Mouse (Mus musculus) heart, embryonic 13.5 days (tissue): Measurements from ENCODE around the gene Csf2rb. TPM values are rescaled to one million over a fixed set of nuclear protein-coding genes. Genes with fewer than 3 reads are reported as not detected.
"Not testable (repeated sequence)": the region's sequence is repeated elsewhere in the genome, so short reads cannot be mapped to it uniquely, and the experiment has no call there.

Experiments used
- ATAC-seq: fragments of 200-750 bp; cut with Nextera tagmentation; 2 replicates; pipeline ENCODE4 v1.8.0; 2017; ENCODE audit warnings: moderate TSS enrichment; ENCODE audit not compliant: insufficient number of reproducible peaks, low FRiP score, low TSS enrichment; ENCODE audit errors: extremely low read depth
- H3K27ac ChIP-seq: fragments of 300-500 bp; sonication (generic); replicated peaks from 2 replicates; pipeline ENCODE4 v1.5.1; 2015; ENCODE audit warnings: moderate library complexity, mild to moderate bottlenecking, inconsistent platforms
- H3K27me3 ChIP-seq: fragments of 300-500 bp; sonication (generic); replicated peaks from 2 replicates; pipeline ENCODE4 v1.6.1; 2015; ENCODE audit warnings: mild to moderate bottlenecking, inconsistent platforms
- H3K36me3 ChIP-seq: fragments of 300-500 bp; sonication (generic); 2 replicates; pipeline ENCODE4 v1.6.1; 2015; ENCODE audit warnings: mild to moderate bottlenecking, inconsistent platforms
- H3K4me1 ChIP-seq: fragments of 300-500 bp; sonication (generic); 2 replicates; pipeline ENCODE4 v1.6.1; 2015; ENCODE audit warnings: inconsistent platforms
- H3K4me2 ChIP-seq: fragments of 300-500 bp; sonication (generic); 2 replicates; pipeline ENCODE4 v1.6.1; 2015; ENCODE audit warnings: inconsistent platforms, mild to moderate bottlenecking, moderate library complexity
- H3K4me3 ChIP-seq: fragments of 300-500 bp; sonication (generic); 2 replicates; pipeline ENCODE4 v1.5.1; 2015; ENCODE audit warnings: moderate library complexity, mild to moderate bottlenecking, inconsistent platforms
- H3K9ac ChIP-seq: fragments of 300-500 bp; sonication (generic); 2 replicates; pipeline ENCODE4 v1.6.1; 2015; ENCODE audit warnings: inconsistent platforms, mild to moderate bottlenecking, moderate library complexity
- H3K9me3 ChIP-seq: fragments of 300-500 bp; sonication (generic); 2 replicates; pipeline ENCODE4 v1.6.1; 2016; ENCODE audit warnings: inconsistent platforms
- WGBS: fragments of 180-500 bp; shearing (Covaris S2); methylation state at CpG from one replicate; pipeline ENCODE4 v1.1.7; 2015; ENCODE audit warnings: mixed read lengths; 5-methylcytosine and 5-hydroxymethylcytosine counted together
- polyA plus RNA-seq: library from polyadenylated mRNA; unstranded; fragments of >200 nt; fragmentation: Nextera tagmentation; extraction: Ambion mirVana; gene quantifications from 2 replicates; pipeline ENCODE4 v1.2.1, GENCODE M21; 2015

The Csf2rb gene
- polyA plus RNA-seq, 1 experiment from 2014 or later, result 1.3 TPM

GRCm38 (mm10) chr15:78327753-78328341 is 2.3 kb downstream of the Csf2rb start:
- not testable (repeated sequence) for H3K36me3 ChIP-seq, H3K27ac ChIP-seq, H3K27me3 ChIP-seq, H3K9ac ChIP-seq, ATAC-seq, H3K4me2 ChIP-seq, H3K4me3 ChIP-seq, H3K9me3 ChIP-seq, H3K4me1 ChIP-seq
- WGBS, result 77% methylated on average over 6 of the region's 6 CpGs

GRCm38 (mm10) chr15:78328520-78329097 is 3.1 kb downstream of the Csf2rb start:
- H3K4me3 ChIP-seq, result no peak overlapping the region
- no peak overlapping the region for H3K9ac ChIP-seq
- ATAC-seq, result no peak
- H3K4me2 ChIP-seq, result no peak overlapping the region
- no peaks in the 10 kb centered on the region for H3K4me1 ChIP-seq
- H3K27me3 ChIP-seq, result peaks cover 9% of the 10 kb centered on the region; the same call in 1 of the 2 replicates
- WGBS, result 87% methylated on average over 3 of the region's 3 CpGs
- no peaks in the 10 kb centered on the region for H3K9me3 ChIP-seq
- no peaks in the 10 kb centered on the region for H3K36me3 ChIP-seq
- no peak overlapping the region for H3K27ac ChIP-seq

DNA sequence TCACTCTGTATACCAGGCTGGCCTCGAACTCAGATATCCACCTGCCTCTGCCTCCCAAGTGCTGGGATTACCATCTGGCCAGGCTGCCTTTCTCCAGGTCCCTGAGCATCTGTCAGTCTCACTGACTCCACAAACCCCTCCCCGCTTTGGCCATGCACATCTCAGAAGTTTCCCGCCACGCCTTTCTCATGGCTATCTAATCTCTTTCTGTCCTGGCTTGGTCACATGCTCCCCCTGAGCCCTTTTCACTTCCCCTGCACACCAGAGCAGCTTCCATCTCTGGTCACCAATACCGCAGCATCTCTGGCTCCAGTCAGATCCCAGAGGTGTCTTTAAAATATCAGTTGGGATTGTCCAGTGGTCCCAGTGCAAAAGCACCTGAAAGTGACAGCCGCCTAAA is 4.4 kb downstream of the Csf2rb start:
- not testable (repeated sequence) for H3K27me3 ChIP-seq, H3K4me3 ChIP-seq, H3K9me3 ChIP-seq, H3K9ac ChIP-seq, H3K4me2 ChIP-seq, H3K36me3 ChIP-seq, H3K4me1 ChIP-seq, H3K27ac ChIP-seq
- 32% methylated on average over 6 of the region's 6 CpGs for WGBS
- ATAC-seq, result peak; percentile 51; the same call in 1 of the 2 replicates

DNA sequence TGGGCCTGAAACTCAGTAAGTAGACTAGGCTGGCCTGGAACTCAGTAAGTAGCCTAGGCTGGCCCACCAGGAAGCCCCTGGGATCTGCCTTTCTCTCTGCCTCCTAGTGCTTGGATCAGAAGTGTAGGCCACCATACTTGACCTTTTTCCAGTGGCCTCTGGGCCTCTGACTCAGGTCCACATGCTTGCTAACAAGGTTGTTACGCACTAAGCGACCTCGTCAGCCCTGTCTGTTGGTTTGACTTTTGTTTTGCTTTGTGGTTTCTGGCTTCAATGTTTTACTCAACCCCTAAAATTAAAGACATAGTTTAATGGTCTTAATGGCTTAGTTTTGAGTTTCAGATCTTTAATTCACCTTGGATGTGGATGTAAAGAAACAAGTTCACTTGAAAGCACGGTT is 5.2 kb downstream of the Csf2rb start:
- no peak for ATAC-seq
- WGBS, result 84% methylated on average over 4 of the region's 4 CpGs

DNA sequence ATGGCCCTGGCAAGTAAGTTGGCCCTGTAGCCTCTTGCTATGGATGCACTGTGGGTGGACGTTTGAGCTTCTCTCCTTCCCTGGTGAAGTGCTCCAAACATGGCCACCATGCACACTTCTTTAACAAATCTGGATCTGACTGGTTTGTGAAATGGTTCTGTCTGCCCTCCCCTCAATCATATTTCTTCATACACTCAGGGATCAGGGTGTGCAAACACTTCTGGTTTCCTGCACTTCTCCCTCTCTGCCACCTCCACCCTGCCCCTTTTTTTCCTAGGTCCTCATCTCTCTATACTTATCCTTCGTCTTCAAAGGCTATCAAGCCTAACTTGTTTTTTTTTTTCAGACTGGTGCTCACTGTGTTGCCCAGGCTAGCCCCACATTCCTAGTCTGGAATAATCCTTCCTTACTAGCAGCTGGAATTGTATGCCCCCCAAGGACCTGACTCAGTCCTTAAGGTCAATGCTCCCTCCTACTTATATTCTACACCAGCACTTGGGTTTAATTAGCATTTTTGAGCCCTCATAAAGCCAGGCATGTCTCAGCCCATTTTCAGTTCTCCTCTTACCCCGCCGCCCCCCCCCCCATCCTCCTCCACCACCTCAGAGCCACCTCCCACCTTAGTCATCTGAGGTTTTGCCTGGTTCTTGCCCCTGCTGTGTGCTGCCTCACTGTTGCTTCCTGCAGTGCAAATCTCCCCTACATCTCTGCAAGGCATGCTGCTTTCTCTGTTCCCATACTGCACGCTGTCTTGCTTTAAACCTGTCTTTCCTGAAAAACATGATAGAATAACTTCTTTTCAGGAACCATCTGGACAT is 6.2 kb downstream of the Csf2rb start:
- H3K27me3 ChIP-seq, result peaks cover 10% of the 10 kb centered on the region; the same call in 1 of the 2 replicates
- no peak overlapping the region for H3K4me2 ChIP-seq
- no peaks in the 10 kb centered on the region for H3K36me3 ChIP-seq
- no peak for ATAC-seq
- H3K4me3 ChIP-seq, result no peak overlapping the region
- H3K27ac ChIP-seq, result no peak overlapping the region
- H3K9ac ChIP-seq, result no peak overlapping the region
- H3K4me1 ChIP-seq, result no peaks in the 10 kb centered on the region
- WGBS, result 67% methylated on average over 5 of the region's 5 CpGs
- H3K9me3 ChIP-seq, result no peaks in the 10 kb centered on the region

More for the DNA sequence above, 5.2 kb downstream of the Csf2rb start:
- H3K9me3 ChIP-seq, result no peaks in the 10 kb centered on the region
- H3K27ac ChIP-seq, result no peak overlapping the region
- peaks cover 10% of the 10 kb centered on the region; the same call in 1 of the 2 replicates for H3K27me3 ChIP-seq
- H3K4me1 ChIP-seq, result no peaks in the 10 kb centered on the region
- no peaks in the 10 kb centered on the region for H3K36me3 ChIP-seq
- H3K4me3 ChIP-seq, result no peak overlapping the region
- no peak overlapping the region for H3K9ac ChIP-seq
- H3K4me2 ChIP-seq, result no peak overlapping the region

GRCm38 (mm10) chr15:78332981-78333380 is 7.4 kb downstream of the Csf2rb start:
- Histone ChIP-seq H3K36me3 (no peaks in the 10 kb centered on the region), H3K4me2 (no peak overlapping the region), H3K4me3 (no peak overlapping the region), H3K9me3 (no peaks in the 10 kb centered on the region), H3K4me1 (no peaks in the 10 kb centered on the region), H3K9ac (no peak overlapping the region), H3K27ac (no peak overlapping the region), H3K27me3 (peaks cover 10% of the 10 kb centered on the region; the same call in 1 of the 2 replicates)
- WGBS, result 67% methylated on average over 6 of the region's 6 CpGs
- ATAC-seq, result no peak

- no peaks in the 10 kb centered on the region for H3K4me1 ChIP-seq
- peaks cover 10% of the 10 kb centered on the region; the same call in 1 of the 2 replicates for H3K27me3 ChIP-seq
- no peak overlapping the region for H3K27ac ChIP-seq
- no peaks in the 10 kb centered on the region for H3K9me3 ChIP-seq
- no peak overlapping the region for H3K4me3 ChIP-seq
- H3K36me3 ChIP-seq, result no peaks in the 10 kb centered on the region
- no peak overlapping the region for H3K9ac ChIP-seq
- no peak overlapping the region for H3K4me2 ChIP-seq
- WGBS, result 75% methylated on average over 3 of the region's 3 CpGs
- ATAC-seq, result no peak
Measured at GRCm38 (mm10) chr15:78334380-78334779, 8.8 kb downstream of the Csf2rb start.

DNA sequence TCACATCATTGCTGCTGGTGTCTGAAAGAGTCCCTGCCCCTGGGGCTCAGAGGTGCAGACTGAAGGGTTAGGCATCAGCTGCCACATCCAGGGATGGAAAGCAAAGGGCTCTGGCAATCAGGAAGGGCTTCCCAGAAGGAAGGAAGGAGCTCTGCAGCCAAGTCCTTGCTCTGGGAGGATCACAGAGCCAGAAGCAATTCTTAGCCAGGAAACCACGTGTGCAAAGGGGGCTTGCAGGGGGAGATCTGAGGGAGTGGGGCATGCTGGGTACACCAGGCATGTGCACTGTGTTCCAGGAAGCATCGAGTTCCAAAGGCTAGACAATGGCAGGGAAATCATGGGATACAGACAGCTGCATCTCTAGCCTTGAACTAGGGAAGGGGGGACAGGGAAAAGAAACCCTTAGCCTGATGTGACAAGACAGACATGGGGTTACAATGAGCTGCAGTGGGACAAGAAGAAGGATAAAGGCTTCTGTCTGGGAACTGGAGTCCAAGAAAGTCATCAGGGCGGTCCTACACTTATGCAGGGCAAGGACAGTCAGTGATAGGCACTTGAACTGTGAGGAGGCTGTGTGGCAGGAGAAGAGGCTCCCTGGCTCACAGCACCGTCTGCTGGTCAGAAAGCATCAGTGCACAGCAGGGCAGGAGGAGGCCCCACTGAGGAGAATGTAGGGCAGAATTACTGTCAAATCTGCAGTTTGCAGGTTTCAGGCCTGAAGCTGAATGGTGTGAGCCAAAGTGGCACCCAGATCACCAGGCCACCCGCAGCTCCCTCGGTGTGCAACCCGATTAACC is 14.3 kb downstream of the Csf2rb start:
- H3K4me1 ChIP-seq, H3K9ac ChIP-seq, H3K27ac ChIP-seq, H3K4me2 ChIP-seq, H3K4me3 ChIP-seq, H3K9me3 ChIP-seq, H3K27me3 ChIP-seq, ATAC-seq, H3K36me3 ChIP-seq: not testable (repeated sequence)
- WGBS, result 30% methylated on average over 7 of the region's 7 CpGs

GRCm38 (mm10) chr15:78340919-78341318 is 15.4 kb downstream of the Csf2rb start:
- not testable (repeated sequence) for H3K36me3 ChIP-seq, H3K9ac ChIP-seq, H3K4me1 ChIP-seq, ATAC-seq, H3K27ac ChIP-seq, H3K4me2 ChIP-seq, H3K9me3 ChIP-seq, H3K27me3 ChIP-seq, H3K4me3 ChIP-seq
- WGBS, result 65% methylated on average over 7 of the region's 7 CpGs

GRCm38 (mm10) chr15:78343683-78344082 is 18.1 kb downstream of the Csf2rb start:
- Histone ChIP-seq H3K4me3 (no peak overlapping the region), H3K9ac (no peak overlapping the region), H3K9me3 (no peaks in the 10 kb centered on the region), H3K4me2 (no peak overlapping the region), H3K27me3 (peaks cover 7% of the 10 kb centered on the region; the same call in 1 of the 2 replicates), H3K27ac (no peak overlapping the region), H3K4me1 (no peaks in the 10 kb centered on the region), H3K36me3 (no peaks in the 10 kb centered on the region)
- 11% methylated on average over 1 of the region's 1 CpGs for WGBS
- ATAC-seq, result no peak

DNA sequence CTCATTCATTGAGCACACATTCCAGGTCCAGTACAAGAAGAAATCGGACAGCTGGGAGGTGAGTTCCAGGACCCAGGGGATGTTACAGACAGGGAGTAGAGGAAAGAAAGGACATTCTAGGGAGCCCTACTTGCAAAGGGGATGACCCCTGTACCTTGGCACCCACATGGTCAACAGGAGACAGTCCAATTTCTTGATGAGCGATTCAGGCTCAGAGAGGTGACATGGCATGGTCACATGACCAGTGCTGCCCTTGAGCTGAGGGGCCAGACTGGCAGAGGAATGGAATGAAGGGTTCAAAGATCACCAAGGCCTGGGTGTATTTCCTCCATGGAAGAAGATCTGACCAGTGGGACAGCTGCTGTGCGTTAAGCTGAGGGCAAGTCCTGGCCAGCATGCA is 19.0 kb downstream of the Csf2rb start:
- no peak overlapping the region for H3K27ac ChIP-seq
- no peak for ATAC-seq
- WGBS, result 80% methylated on average over 3 of the region's 3 CpGs
- peaks cover 7% of the 10 kb centered on the region; the same call in 1 of the 2 replicates for H3K27me3 ChIP-seq
- no peak overlapping the region for H3K4me3 ChIP-seq
- H3K9me3 ChIP-seq, result no peaks in the 10 kb centered on the region
- H3K4me2 ChIP-seq, result no peak overlapping the region
- H3K9ac ChIP-seq, result no peak overlapping the region
- H3K36me3 ChIP-seq, result no peaks in the 10 kb centered on the region
- H3K4me1 ChIP-seq, result no peaks in the 10 kb centered on the region
